28 mouse cellular contexts compared by ENCODE assay signal in the genomic region with DNA sequence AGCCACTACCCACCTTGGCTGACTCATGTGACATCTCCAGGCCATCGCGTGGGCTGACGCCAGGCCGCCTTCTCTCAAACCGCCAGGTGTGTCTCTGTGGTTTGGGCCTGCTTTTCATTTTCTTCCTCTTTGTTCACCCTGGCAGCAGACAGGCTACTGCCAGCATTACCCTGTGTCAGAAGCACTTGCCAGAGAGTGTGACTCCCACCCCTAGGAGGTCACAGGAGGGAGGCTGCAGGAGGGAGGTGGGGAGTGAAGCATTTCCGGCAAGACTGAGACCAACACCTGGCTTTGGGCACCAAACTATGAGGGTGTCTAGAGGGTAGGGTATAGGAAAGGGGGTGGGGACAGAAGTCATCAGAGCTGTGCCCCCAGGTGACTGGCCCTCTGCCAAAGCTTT. TPM values are rescaled to one million over a fixed set of nuclear protein-coding genes. Genes with fewer than 3 reads are reported as not detected.
DNase-seq lines count a peak whose midpoint lies in the region.
"Had no signal": no experiment of that assay in that cellular context is flagged by ENCODE, and none has a peak within 500 bp of the region (broad histone marks: within the 10 kb centered on the region; RNA-seq: fewer than 3 reads in every experiment).

No protein-coding gene starts in this region.

- 0 out of 2 replicates have a peak, but pooled peaks cover 9% of the 10 kb centered on the region for H3K4me1 ChIP-seq in hindbrain, embryonic 10.5 days (replicated peaks)
- H3K4me1 ChIP-seq: midbrain, embryonic 13.5 days; neural tube, embryonic 12.5 days had no signal

- no peaks in the 10 kb centered on the region for H3K9me3 ChIP-seq in hindbrain, embryonic 10.5 days
- H3K9me3 ChIP-seq: embryonic facial prominence, embryonic 13.5 days; forebrain, embryonic 12.5 days; heart, embryonic 15.5 days; intestine, embryonic 15.5 days; megakaryocyte, embryonic 14.5 days; midbrain, embryonic 13.5 days; neural tube, embryonic 12.5 days had no signal

- no peak overlapping the region for H3K27ac ChIP-seq in hindbrain, embryonic 10.5 days
- H3K27ac ChIP-seq: embryonic facial prominence, embryonic 13.5 days; forebrain, embryonic 12.5 days; heart, embryonic 15.5 days; intestine, embryonic 15.5 days; layer of hippocampus, adult 2 months; midbrain, embryonic 13.5 days; neural tube, embryonic 12.5 days had no signal

- WGBS in hindbrain, embryonic 10.5 days, result 80% methylated on average over 6 of the region's 6 CpGs

- peak; percentile 31 to 37 for DNase-seq in cerebellum, postnatal 10 days
- no peak for DNase-seq in cerebellum, adult 11 months
- peak; percentile 41 to 48 for DNase-seq in CD8-positive naive resting alpha-beta T cell, adult 2 months (ENCODE audit: low read depth in 2 of 2, low spot score in 2 of 2)
- peak; percentile 70 for DNase-seq in naive thymus-derived CD4-positive, alpha-beta T cell, adult 2 months (ENCODE audit: low read depth)
- peak; percentile 76 for DNase-seq in thymus, postnatal 14 days
- DNase-seq in urinary bladder, postnatal 10 days (ENCODE audit: low spot score), result no peak
- DNase-seq in hindbrain, embryonic 10.5 days (ENCODE audit: low spot score), result no peak
- no peak for DNase-seq in left cerebral cortex, adult 8-10 months (ENCODE audit: low spot score in 2 of 2)
- DNase-seq: adrenal gland, postnatal 36 days; cerebellum, adult 11-12 months; cerebellum, postnatal 25 days; gastrocnemius, postnatal 36 days; heart, postnatal 4 days; kidney, adult 8-10 months; kidney, postnatal 14 days; left cerebral cortex, postnatal 4 days; lung, adult 18-20 months; lung, postnatal 14 days; right cerebral cortex, postnatal 14 days had no signal

- H3K27me3 ChIP-seq in hindbrain, embryonic 10.5 days (ENCODE audit: insufficient read depth, poor library complexity, severe bottlenecking), result peaks cover 3% of the 10 kb centered on the region; the same call in 1 of the 2 replicates
- H3K27me3 ChIP-seq: embryonic facial prominence, embryonic 13.5 days; heart, embryonic 15.5 days; intestine, embryonic 15.5 days; neural tube, embryonic 12.5 days had no signal

- no peak overlapping the region for H3K4me3 ChIP-seq in hindbrain, embryonic 10.5 days
- H3K4me3 ChIP-seq: embryonic facial prominence, embryonic 13.5 days; erythroblast, embryonic 14.5 days; forebrain, embryonic 12.5 days; heart, embryonic 15.5 days; intestine, embryonic 15.5 days; layer of hippocampus, adult 2 months; megakaryocyte, embryonic 14.5 days; midbrain, embryonic 13.5 days; neural tube, embryonic 12.5 days had no signal

- no peaks in the 10 kb centered on the region for H3K36me3 ChIP-seq in hindbrain, embryonic 10.5 days
- H3K36me3 ChIP-seq: embryonic facial prominence, embryonic 13.5 days; forebrain, embryonic 12.5 days; heart, embryonic 15.5 days; intestine, embryonic 15.5 days; midbrain, embryonic 13.5 days; neural tube, embryonic 12.5 days had no signal

RNA-seq across cellular contexts. Expression of gene Ifnlr1, which starts 21.4 kb away (rescaled TPM):
- polyA plus RNA-seq in hindbrain, embryonic 10.5 days (2016; fragmentation: Nextera tagmentation; extraction: Ambion mirVana), result 0.35 and 0.58 TPM in 2 replicates
- under 1 TPM; 0.27 to 0.37 (median 0.32) TPM for total RNA-seq in left cerebral cortex, adult 8-10 months (2022)
- polyA plus RNA-seq: erythroblast, embryonic 14.5 days had no signal

Comparison
In these comparisons a context has a peak if more than half of its experiments do, and no peak if none do; other contexts are left out.
1. DNase-seq: peak in cerebellum, postnatal 10 days (2 of 2), CD8-positive naive resting alpha-beta T cell, adult 2 months (2 of 2), naive thymus-derived CD4-positive, alpha-beta T cell, adult 2 months (single experiment) and thymus, postnatal 14 days (single experiment); none in cerebellum, adult 11 months (single experiment), urinary bladder, postnatal 10 days (single experiment), hindbrain, embryonic 10.5 days (single experiment) and left cerebral cortex, adult 8-10 months (0 of 2).